Mouse (Mus musculus): ENCODE results near the gene Ptgir. TPM values are rescaled to one million over a fixed set of nuclear protein-coding genes. Genes with fewer than 3 reads are reported as not detected.

Ptgir gene
- polyA plus RNA-seq, 1 experiment from 2014 or later, result 3.0 TPM

GRCm38 (mm10) chr7:16908367-16908766 is 2.1 kb downstream of the Ptgir start:
- no peak for ATAC-seq (ENCODE audit: low FRiP score, low read depth)
- 57% methylated on average over 11 of the region's 11 CpGs for WGBS
- H3K4me2 ChIP-seq (replicated peaks), result 0 out of 2 replicates have a peak overlapping the region, but pooled peaks have one; percentile 14
- H3K27me3 ChIP-seq (replicated peaks), result no peaks in the 10 kb centered on the region
- H3K9me3 ChIP-seq, result no peaks in the 10 kb centered on the region
- H3K4me3 ChIP-seq, result no peak overlapping the region
- peaks cover 15% of the 10 kb centered on the region for H3K4me1 ChIP-seq
- H3K36me3 ChIP-seq, result no peaks in the 10 kb centered on the region
- H3K9ac ChIP-seq, result no peak overlapping the region
- no peak overlapping the region for H3K27ac ChIP-seq

GRCm38 (mm10) chr7:16908859-16909258 is 2.6 kb downstream of the Ptgir start:
- Histone ChIP-seq H3K4me2 (replicated peaks) (no peak overlapping the region), H3K27me3 (replicated peaks) (no peaks in the 10 kb centered on the region), H3K4me1 (peaks cover 15% of the 10 kb centered on the region), H3K9ac (no peak overlapping the region), H3K27ac (no peak overlapping the region), H3K4me3 (no peak overlapping the region), H3K36me3 (no peaks in the 10 kb centered on the region), H3K9me3 (no peaks in the 10 kb centered on the region)
- 72% methylated on average over 11 of the region's 11 CpGs for WGBS
- no peak for ATAC-seq (ENCODE audit: low FRiP score, low read depth)

GRCm38 (mm10) chr7:16909909-16910308 is 3.6 kb downstream of the Ptgir start:
- ATAC-seq (ENCODE audit: low FRiP score, low read depth), result no peak
- WGBS, result 59% methylated on average over 10 of the region's 10 CpGs
- H3K4me3 ChIP-seq, result no peak overlapping the region
- no peak overlapping the region for H3K27ac ChIP-seq
- H3K27me3 ChIP-seq (replicated peaks), result no peaks in the 10 kb centered on the region
- peaks cover 15% of the 10 kb centered on the region for H3K4me1 ChIP-seq
- H3K4me2 ChIP-seq (replicated peaks), result no peak overlapping the region
- H3K9ac ChIP-seq, result no peak overlapping the region
- peaks cover 7% of the 10 kb centered on the region for H3K36me3 ChIP-seq
- no peaks in the 10 kb centered on the region for H3K9me3 ChIP-seq

- H3K4me3 ChIP-seq, result no peak overlapping the region
- H3K9ac ChIP-seq, result no peak overlapping the region
- H3K4me2 ChIP-seq (replicated peaks), result no peak overlapping the region
- H3K9me3 ChIP-seq, result no peaks in the 10 kb centered on the region
- no peaks in the 10 kb centered on the region for H3K4me1 ChIP-seq
- H3K27me3 ChIP-seq (replicated peaks), result no peaks in the 10 kb centered on the region
- peaks cover 26% of the 10 kb centered on the region for H3K36me3 ChIP-seq
- WGBS, result 91% methylated on average over 3 of the region's 3 CpGs
- ATAC-seq (ENCODE audit: low FRiP score, low read depth), result no peak
- H3K27ac ChIP-seq, result no peak overlapping the region
Measured at GRCm38 (mm10) chr7:16911904-16912303, 5.6 kb downstream of the Ptgir start.

- Histone ChIP-seq H3K27me3 (replicated peaks) (no peaks in the 10 kb centered on the region), H3K9me3 (no peaks in the 10 kb centered on the region), H3K4me1 (no peaks in the 10 kb centered on the region), H3K27ac (peak overlapping the region; percentile 42; the same call in 1 of the 2 replicates), H3K4me3 (no peak overlapping the region), H3K9ac (no peak overlapping the region), H3K4me2 (replicated peaks) (no peak overlapping the region), H3K36me3 (peaks cover 30% of the 10 kb centered on the region)
- no peak for ATAC-seq (ENCODE audit: low FRiP score, low read depth)
- WGBS, result 79% methylated on average over 6 of the region's 6 CpGs
Measured at GRCm38 (mm10) chr7:16912360-16912759, 6.1 kb downstream of the Ptgir start.

- Histone ChIP-seq H3K4me1 (peaks cover 6% of the 10 kb centered on the region), H3K9me3 (no peaks in the 10 kb centered on the region), H3K27me3 (replicated peaks) (no peaks in the 10 kb centered on the region), H3K4me2 (replicated peaks) (no peak overlapping the region), H3K9ac (no peak overlapping the region), H3K27ac (no peak overlapping the region), H3K36me3 (peaks cover 46% of the 10 kb centered on the region), H3K4me3 (no peak overlapping the region)
- WGBS, result 42% methylated on average over 10 of the region's 10 CpGs
- peak; percentile 49 for ATAC-seq (ENCODE audit: low FRiP score, low read depth)
Measured at GRCm38 (mm10) chr7:16913806-16914452, 7.6 kb downstream of the Ptgir start.

GRCm38 (mm10) chr7:16914453-16915343 is 8.4 kb downstream of the Ptgir start:
- H3K4me2 ChIP-seq (replicated peaks), result no peak overlapping the region
- H3K27me3 ChIP-seq (replicated peaks), result no peaks in the 10 kb centered on the region
- no peaks in the 10 kb centered on the region for H3K9me3 ChIP-seq
- no peak overlapping the region for H3K4me3 ChIP-seq
- peaks cover 14% of the 10 kb centered on the region for H3K4me1 ChIP-seq
- ATAC-seq (ENCODE audit: low FRiP score, low read depth), result no peak
- WGBS, result 86% methylated on average over 18 of the region's 18 CpGs
- no peak overlapping the region for H3K9ac ChIP-seq
- H3K27ac ChIP-seq, result no peak overlapping the region
- peaks cover 54% of the 10 kb centered on the region for H3K36me3 ChIP-seq

- no peak overlapping the region for H3K27ac ChIP-seq
- 93% methylated on average over 32 of the region's 32 CpGs for WGBS
- H3K36me3 ChIP-seq, result peaks cover 57% of the 10 kb centered on the region
- peaks cover 24% of the 10 kb centered on the region for H3K4me1 ChIP-seq
- no peak overlapping the region for H3K9ac ChIP-seq
- H3K27me3 ChIP-seq (replicated peaks), result no peaks in the 10 kb centered on the region
- no peaks in the 10 kb centered on the region for H3K9me3 ChIP-seq
- no peak overlapping the region for H3K4me3 ChIP-seq
- H3K4me2 ChIP-seq (replicated peaks), result no peak overlapping the region
- no peak for ATAC-seq (ENCODE audit: low FRiP score, low read depth)
Measured at GRCm38 (mm10) chr7:16915461-16916340, 9.4 kb downstream of the Ptgir start.

- H3K27me3 ChIP-seq (replicated peaks), result no peaks in the 10 kb centered on the region
- H3K4me1 ChIP-seq, result peaks cover 33% of the 10 kb centered on the region
- H3K36me3 ChIP-seq, result peaks cover 62% of the 10 kb centered on the region
- H3K9ac ChIP-seq, result no peak overlapping the region
- no peak overlapping the region for H3K4me3 ChIP-seq
- ATAC-seq (ENCODE audit: low FRiP score, low read depth), result no peak
- no peak overlapping the region for H3K4me2 ChIP-seq (replicated peaks)
- no peaks in the 10 kb centered on the region for H3K9me3 ChIP-seq
- H3K27ac ChIP-seq, result no peak overlapping the region
- WGBS, result 89% methylated on average over 29 of the region's 30 CpGs
Measured at GRCm38 (mm10) chr7:16916342-16917265, 10.3 kb downstream of the Ptgir start.

GRCm38 (mm10) chr7:16917447-16917846 is 11.2 kb downstream of the Ptgir start:
- H3K27ac ChIP-seq, result no peak overlapping the region
- no peak overlapping the region for H3K4me2 ChIP-seq (replicated peaks)
- no peak overlapping the region for H3K9ac ChIP-seq
- WGBS, result 77% methylated on average over 11 of the region's 11 CpGs
- H3K36me3 ChIP-seq, result peaks cover 62% of the 10 kb centered on the region
- H3K4me3 ChIP-seq, result no peak overlapping the region
- no peak for ATAC-seq (ENCODE audit: low FRiP score, low read depth)
- peaks cover 42% of the 10 kb centered on the region for H3K4me1 ChIP-seq
- H3K27me3 ChIP-seq (replicated peaks), result no peaks in the 10 kb centered on the region
- H3K9me3 ChIP-seq, result no peaks in the 10 kb centered on the region

GRCm38 (mm10) chr7:16918014-16918413 is 11.7 kb downstream of the Ptgir start:
- Histone ChIP-seq H3K27me3 (replicated peaks) (no peaks in the 10 kb centered on the region), H3K4me1 (peaks cover 46% of the 10 kb centered on the region), H3K4me3 (no peak overlapping the region), H3K27ac (no peak overlapping the region), H3K9ac (0 out of 2 replicates have a peak overlapping the region, but pooled peaks have one; percentile 0), H3K36me3 (peaks cover 62% of the 10 kb centered on the region), H3K9me3 (no peaks in the 10 kb centered on the region), H3K4me2 (replicated peaks) (no peak overlapping the region)
- 68% methylated on average over 9 of the region's 9 CpGs for WGBS
- ATAC-seq (ENCODE audit: low FRiP score, low read depth), result no peak

Measured in neural tube, embryonic 12.5 days (tissue).